Mouse (Mus musculus) neural tube, postnatal 0 days (tissue): ENCODE data around the gene Mbl2. TPM values are rescaled to one million over a fixed set of nuclear protein-coding genes. Genes with fewer than 3 reads are reported as not detected.

Experiments used
- microRNA-seq: library from miRNA; unstranded; fragments of <30 nt; microRNA quantifications from one replicate; pipeline ENCODE4, GENCODE M21; 2016
- polyA plus RNA-seq: library from polyadenylated mRNA; unstranded; fragments of >200 nt; fragmentation: Nextera tagmentation; extraction: Ambion mirVana; gene quantifications from 2 replicates; pipeline ENCODE4 v1.2.1, GENCODE M21; 2015

Gene Mbl2
- not detected in 2 replicates for polyA plus RNA-seq

GRCm38 (mm10) chr19:30232691-30233090 lies at the start of gene Mbl2:
TSS of gene Mbl2 (plus strand) at chr19:30232942.

Small RNAs within 50 kb of the gene (microRNA-seq; reads per million reads assigned to microRNA genes)
- gene Gm24108, result not detected

Other genes starting within 250 kb of the Mbl2 start
- not detected in 2 replicates for gene Trpd52l3, start 229.2 kb upstream of the Mbl2 start, polyA plus RNA-seq
- 25.1 and 26.1 TPM in 2 replicates for gene Uhrf2, start 202.4 kb upstream of the Mbl2 start, polyA plus RNA-seq
- gene Gldc, start 57.5 kb upstream of the Mbl2 start, polyA plus RNA-seq, result 6.4 and 6.5 TPM in 2 replicates